Mouse (Mus musculus): ENCODE results near the gene Pepd.

DNA sequence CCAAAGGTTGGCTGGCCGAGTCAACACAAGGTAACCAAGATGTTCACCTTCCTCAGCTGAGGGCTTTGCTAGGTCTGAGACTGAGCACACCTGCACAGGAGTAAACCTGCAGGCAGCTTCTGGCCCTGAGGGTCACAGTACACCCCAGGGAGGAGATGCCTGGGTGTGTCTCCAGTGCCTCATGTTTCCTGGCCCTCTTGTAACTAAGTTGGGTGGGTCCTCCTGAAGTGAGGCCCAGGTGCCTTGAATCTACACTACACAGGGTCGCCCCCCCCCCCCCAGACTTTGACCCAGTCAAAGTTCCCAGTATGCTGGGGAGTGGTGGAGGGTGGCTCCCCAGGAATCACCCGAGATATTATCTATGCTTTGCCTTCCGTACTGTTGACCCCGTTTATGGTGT, 117.0 kb downstream of the Pepd start:
- TF ChIP-seq GATA1 (IDR thresholded peaks at IDR 0.05; ENCODE audit: low read length) (no peak), TAL1 (IDR thresholded peaks at IDR 0.05; ENCODE audit: low read length) (no peak)
